Mouse (Mus musculus) hindbrain, postnatal 0 days (tissue): Measurements from ENCODE around the gene Usp54. TPM values are rescaled to one million over a fixed set of nuclear protein-coding genes. Genes with fewer than 3 reads are reported as not detected.

Experiments used
- ATAC-seq: fragments of 200-750 bp; cut with Nextera tagmentation; 2 replicates; pipeline ENCODE4 v1.8.0; 2017; ENCODE audit warnings: mild to moderate bottlenecking, moderate TSS enrichment, moderate library complexity
- DNase-seq: peaks from one replicate; pipeline ENCODE4 v3.0.0-alpha.2; 2015; ENCODE audit warnings: low spot score
- H3K27ac ChIP-seq: fragments of 300-500 bp; sonication (generic); 2 replicates; pipeline ENCODE4 v1.5.1; 2014; ENCODE audit warnings: mild to moderate bottlenecking
- H3K27me3 ChIP-seq: fragments of 300-500 bp; sonication (generic); 2 replicates; pipeline ENCODE4 v1.6.1; 2014; ENCODE audit warnings: low read length, mixed read lengths; ENCODE audit not compliant: insufficient read depth
- H3K36me3 ChIP-seq: fragments of 300-500 bp; sonication (generic); 2 replicates; pipeline ENCODE4 v1.6.1; 2014; ENCODE audit warnings: low read length, mixed read lengths; ENCODE audit not compliant: insufficient read depth
- H3K4me1 ChIP-seq: fragments of 300-500 bp; sonication (generic); 2 replicates; pipeline ENCODE4 v1.6.1; 2014; ENCODE audit warnings: antibody characterized with exemption, low read length, mixed read lengths; ENCODE audit not compliant: insufficient read depth
- H3K4me2 ChIP-seq: fragments of 300-500 bp; sonication (generic); 2 replicates; pipeline ENCODE4 v1.6.1; 2014; ENCODE audit warnings: low read depth, mild to moderate bottlenecking, low read length, moderate library complexity, mixed read lengths
- H3K4me3 ChIP-seq: fragments of 300-500 bp; sonication (generic); 2 replicates; pipeline ENCODE4 v1.5.1; 2014; ENCODE audit warnings: low read length
- H3K9ac ChIP-seq: fragments of 300-500 bp; sonication (generic); replicated peaks from 2 replicates; pipeline ENCODE4 v1.6.1; 2014; ENCODE audit warnings: mild to moderate bottlenecking, low read length, moderate library complexity, mixed read lengths
- H3K9me3 ChIP-seq: fragments of 300-500 bp; sonication (generic); 2 replicates; pipeline ENCODE4 v1.6.1; 2016; ENCODE audit warnings: low read length, mixed read lengths
- CTCF ChIP-seq: IDR thresholded peaks from 2 replicates; pipeline ENCODE4 v1.5.1; 2016; ENCODE audit warnings: antibody characterized with exemption, control low read depth, low read depth
- WGBS: fragments of 180-500 bp; shearing (Covaris S2); extraction: QIAGEN DNeasy Blood & Tissue Kit; methylation state at CpG from one replicate; pipeline ENCODE4 v1.1.7; 2014; 5-methylcytosine and 5-hydroxymethylcytosine counted together
- polyA plus RNA-seq: library from polyadenylated mRNA; unstranded; fragments of >200 nt; fragmentation: Nextera tagmentation; extraction: Ambion mirVana; gene quantifications from 2 replicates; pipeline ENCODE4 v1.2.1, GENCODE M21; 2015
- total RNA-seq: library from RNA; depleted of rRNA; stranded (reverse); fragments of >200 nt; gene quantifications from 2 replicates; pipeline ENCODE4 v1.2.3, GENCODE M21; 2014

Usp54 gene
- total and polyA plus RNA-seq, 2 experiments from 2014 or later = 5.8 to 27.5 TPM

GRCm38 (mm10) chr14:20565256-20566021 lies 75.4 kb downstream of the Usp54 start:
- peaks cover 47% of the 10 kb centered on the region for H3K36me3 ChIP-seq
- no peak for TF ChIP-seq CTCF
- no peaks in the 10 kb centered on the region for H3K4me1 ChIP-seq
- H3K4me2 ChIP-seq = no peak overlapping the region
- ATAC-seq (no peak), DNase-seq (no peak)
- WGBS = 80% methylated on average over 9 of the region's 9 CpGs
- no peak overlapping the region for H3K4me3 ChIP-seq
- H3K9me3 ChIP-seq = no peaks in the 10 kb centered on the region
- H3K27me3 ChIP-seq = no peaks in the 10 kb centered on the region
- no peak overlapping the region for H3K9ac ChIP-seq
- no peak overlapping the region for H3K27ac ChIP-seq

GRCm38 (mm10) chr14:20564692-20565091 lies 76.2 kb downstream of the Usp54 start:
- Histone ChIP-seq H3K4me2 (no peak overlapping the region), H3K4me3 (no peak overlapping the region), H3K4me1 (no peaks in the 10 kb centered on the region), H3K9ac (no peak overlapping the region), H3K9me3 (no peaks in the 10 kb centered on the region), H3K27ac (no peak overlapping the region), H3K27me3 (no peaks in the 10 kb centered on the region), H3K36me3 (peaks cover 51% of the 10 kb centered on the region)
- 72% methylated on average over 12 of the region's 12 CpGs for WGBS
- no peak for TF ChIP-seq CTCF
- ATAC-seq (no peak), DNase-seq (no peak)

- DNase-seq = no peak
- Histone ChIP-seq H3K36me3 (peaks cover 60% of the 10 kb centered on the region), H3K9me3 (no peaks in the 10 kb centered on the region), H3K4me3 (no peak overlapping the region), H3K9ac (no peak overlapping the region), H3K27me3 (no peaks in the 10 kb centered on the region), H3K4me1 (no peaks in the 10 kb centered on the region), H3K27ac (no peak overlapping the region), H3K4me2 (no peak overlapping the region)
- TF ChIP-seq CTCF = no peak
- WGBS = 95% methylated on average over 5 of the region's 5 CpGs
- ATAC-seq = no peak
These were observed 79.0 kb downstream of the Usp54 start for GRCm38 (mm10) chr14:20561897-20562296.

GRCm38 (mm10) chr14:20550136-20550535 lies 90.7 kb downstream of the Usp54 start:
- WGBS = 86% methylated on average over 2 of the region's 2 CpGs
- Histone ChIP-seq H3K4me3 (no peak overlapping the region), H3K9me3 (no peaks in the 10 kb centered on the region), H3K36me3 (peaks cover 29% of the 10 kb centered on the region), H3K27ac (no peak overlapping the region), H3K27me3 (no peaks in the 10 kb centered on the region), H3K4me1 (no peaks in the 10 kb centered on the region), H3K9ac (no peak overlapping the region), H3K4me2 (no peak overlapping the region)
- no peak for TF ChIP-seq CTCF
- ATAC-seq (no peak), DNase-seq (no peak)

GRCm38 (mm10) chr14:20546415-20546814 lies 94.4 kb downstream of the Usp54 start, which contains the start of gene Ppp3cb:
Gene Ppp3cb (minus strand): TSS chr14:20546573.
- H3K4me2 ChIP-seq = peak within 1 kb of the TSS; percentile 59
- H3K9ac ChIP-seq = peak within 1 kb of the TSS; percentile 93
- DNase-seq = peak; percentile 96
- WGBS = 4% methylated on average over 27 of the region's 29 CpGs
- no peaks in the 10 kb centered on the region for H3K27me3 ChIP-seq
- peak within 1 kb of the TSS; percentile 71 for H3K4me3 ChIP-seq
- H3K36me3 ChIP-seq = peaks cover 22% of the 10 kb centered on the region
- peaks cover 8% of the 10 kb centered on the region for H3K4me1 ChIP-seq
- ATAC-seq = peak; percentile 95
- H3K9me3 ChIP-seq = no peaks in the 10 kb centered on the region
- TF ChIP-seq CTCF = no peak
- H3K27ac ChIP-seq = peak within 1 kb of the TSS; percentile 97

- ATAC-seq (peak; percentile 95), DNase-seq (peak; percentile 81)
- Histone ChIP-seq H3K36me3 (peaks cover 15% of the 10 kb centered on the region), H3K4me2 (peak overlapping the region; percentile 59), H3K4me3 (peak overlapping the region; percentile 71), H3K4me1 (peaks cover 8% of the 10 kb centered on the region), H3K9me3 (no peaks in the 10 kb centered on the region), H3K27me3 (no peaks in the 10 kb centered on the region), H3K9ac (peak overlapping the region; percentile 93), H3K27ac (peak overlapping the region; percentile 97)
- TF ChIP-seq CTCF = no peak
- under 1% methylated on average over 51 of the region's 67 CpGs for WGBS
These were observed 95.1 kb downstream of the Usp54 start for GRCm38 (mm10) chr14:20545529-20546331.
